Mouse (Mus musculus) embryo, embryonic 11.5 days (tissue): Measurements from ENCODE around the gene Ston2.
"Not testable (repeated sequence)": the region's sequence is repeated elsewhere in the genome, so short reads cannot be mapped to it uniquely, and the experiment has no call there.

Experiments used
- DNase-seq: peaks from one replicate; pipeline ENCODE4 v3.0.0-alpha.2; 2012; ENCODE audit warnings: low read depth, low spot score

The Ston2 gene

GRCm38 (mm10) chr12:91590716-91591115, 197.5 kb downstream of the Ston2 start:
- DNase-seq, result no peak

DNA sequence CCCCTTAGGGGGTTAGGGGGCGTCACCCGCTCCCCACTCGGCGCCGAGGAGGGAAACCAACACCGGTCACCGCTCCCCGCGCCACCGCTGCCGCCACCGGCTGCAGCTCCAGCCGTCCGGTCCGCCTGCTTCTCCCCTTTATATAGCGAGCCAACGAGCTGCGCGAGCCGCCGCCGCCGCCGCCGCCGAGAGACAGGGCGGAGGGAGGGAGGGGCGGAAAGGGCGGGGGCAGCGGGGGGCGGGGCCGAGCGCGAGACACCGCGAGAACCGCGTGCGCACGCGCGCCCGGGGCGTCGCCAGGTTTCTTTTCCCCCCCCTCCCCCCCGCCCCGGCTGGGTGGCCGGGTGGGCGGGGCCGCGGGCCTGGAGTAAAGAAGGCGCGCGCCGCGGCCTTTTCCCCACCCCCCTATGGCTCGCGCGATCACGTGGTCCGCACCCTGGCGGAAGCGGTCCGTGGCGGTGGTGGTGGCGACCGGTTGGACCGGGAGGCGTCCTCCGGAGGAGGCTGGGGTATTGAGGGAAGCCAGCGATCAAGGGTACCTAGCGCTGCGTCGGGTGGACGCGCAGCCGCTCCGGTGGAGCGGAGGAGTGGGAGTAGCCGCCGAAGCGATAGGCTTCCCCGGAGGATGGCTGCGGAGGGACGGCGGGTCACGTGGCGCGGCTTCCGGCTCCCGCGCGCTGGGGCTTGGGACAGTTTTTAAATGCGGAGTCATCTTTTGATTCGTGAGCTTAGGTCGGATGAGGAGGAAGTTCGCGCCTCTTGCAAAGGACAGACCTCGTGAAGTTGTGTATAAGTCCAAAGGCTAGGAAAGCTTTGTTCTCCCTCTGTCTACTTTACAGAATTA, 198.1 kb downstream of the Ston2 start, which contains the start of gene Gtf2a1:
Gene Gtf2a1 (minus strand): TSS at position 641 of the 844 bp plus-strand sequence.
- DNase-seq, result peak; percentile 94

DNA sequence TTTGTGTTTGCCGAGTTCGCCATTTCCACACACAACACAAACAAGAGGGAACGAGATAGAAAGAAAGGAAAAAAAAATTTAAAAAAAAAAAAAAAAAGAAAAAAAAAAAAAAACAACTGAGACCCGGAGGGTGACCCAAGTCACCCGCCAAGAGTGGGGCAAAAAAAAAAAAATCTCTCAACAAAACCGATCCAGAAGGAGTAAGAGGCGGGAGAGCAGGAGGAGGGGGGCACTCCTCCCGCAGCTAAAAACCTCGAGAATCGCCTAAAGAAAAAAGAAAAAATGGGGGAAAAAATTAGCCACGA, 198.7 kb downstream of the Ston2 start:
- no peak for DNase-seq

DNA sequence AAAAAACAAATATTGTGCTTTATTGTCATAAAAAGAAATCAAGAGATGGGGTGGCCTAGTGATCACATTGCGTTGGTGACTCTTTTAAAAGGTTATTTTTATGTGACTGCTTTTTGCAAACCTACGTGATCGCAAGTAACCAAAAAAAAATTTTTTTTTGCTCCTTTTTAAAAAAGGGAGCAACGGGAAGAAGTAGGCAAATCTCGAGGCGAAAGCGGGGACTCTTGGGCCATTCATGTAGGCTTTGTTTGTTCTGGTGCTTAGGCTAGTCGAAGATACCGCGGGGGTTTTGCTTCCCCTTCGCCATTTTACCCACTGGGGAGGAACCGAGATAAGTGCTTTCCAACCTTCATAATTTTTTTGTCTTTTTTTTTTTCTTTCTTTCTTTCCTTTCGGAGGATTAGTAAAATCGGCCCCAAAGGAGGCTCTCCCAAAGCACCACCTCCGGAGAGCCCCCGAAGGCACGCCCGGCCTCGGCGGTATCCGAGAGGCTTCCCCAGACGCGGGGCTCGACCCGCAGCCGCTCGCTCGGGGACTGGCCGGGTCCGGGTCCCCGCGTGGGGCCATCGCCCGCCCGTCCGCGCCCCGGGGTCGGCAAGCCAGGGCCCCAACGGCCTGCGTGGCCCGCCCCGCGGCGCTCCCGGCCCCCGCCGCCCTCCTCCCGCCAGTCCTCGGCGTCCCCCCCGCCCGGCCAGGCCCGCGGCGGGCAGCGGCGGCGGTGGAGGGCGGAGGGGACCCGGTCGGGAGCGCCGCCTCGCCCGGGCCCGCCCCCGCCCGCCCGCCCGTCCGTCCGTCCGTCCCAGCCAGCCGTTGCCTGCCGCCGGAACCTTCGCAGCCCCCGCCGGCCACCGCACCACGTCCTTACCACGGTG, 199.3 kb downstream of the Ston2 start:
- DNase-seq, result peak; percentile 34

GRCm38 (mm10) chr12:91588176-91588669, 200.0 kb downstream of the Ston2 start:
- DNase-seq, result peak; percentile 87

GRCm38 (mm10) chr12:91587491-91588033, 200.6 kb downstream of the Ston2 start:
- no peak for DNase-seq

DNA sequence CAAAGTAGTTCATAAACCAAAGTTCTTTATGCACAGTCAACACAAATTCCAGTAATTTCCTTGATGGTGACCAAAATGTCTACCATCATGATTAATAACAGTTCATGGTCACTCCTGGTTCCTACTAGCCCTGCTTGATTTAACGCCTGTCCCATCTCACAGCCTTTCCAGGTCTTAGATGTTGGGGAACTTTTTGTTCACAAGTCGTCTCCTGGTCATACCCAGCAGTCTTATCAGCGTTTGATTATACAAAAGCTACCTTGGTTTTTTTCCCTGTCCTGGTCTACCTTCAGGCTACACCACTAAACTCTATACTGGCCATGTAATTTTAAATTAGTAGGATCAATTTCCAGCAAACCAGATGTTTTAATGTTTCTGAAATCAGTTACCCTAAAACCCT, 201.1 kb downstream of the Ston2 start:
- DNase-seq, result no peak

- not testable (repeated sequence) for DNase-seq
Measured at GRCm38 (mm10) chr12:91585815-91586214, 202.4 kb downstream of the Ston2 start.

GRCm38 (mm10) chr12:91585206-91585605, 203.0 kb downstream of the Ston2 start:
- DNase-seq, result no peak

GRCm38 (mm10) chr12:91583409-91583808, 204.8 kb downstream of the Ston2 start:
- no peak for DNase-seq
